Mouse (Mus musculus): ENCODE data around the gene Col4a3. TPM values are rescaled to one million over a fixed set of nuclear protein-coding genes. Genes with fewer than 3 reads are reported as not detected.

Gene Col4a3
- polyA plus RNA-seq, 1 experiment = 2.5 TPM

GRCm38 (mm10) chr1:82560223-82560622, 26.5 kb upstream of the Col4a3 start:
- H3K4me3 ChIP-seq (replicated peaks; ENCODE audit: control insufficient read depth, low read depth, low read length) = no peak overlapping the region
- 66% methylated on average over 4 of the region's 4 CpGs for WGBS

GRCm38 (mm10) chr1:82569405-82569804, 17.3 kb upstream of the Col4a3 start:
- H3K27ac ChIP-seq (ENCODE audit: control insufficient read depth, insufficient read depth, low read depth, low read length, poor library complexity) = no peak overlapping the region
- no peak overlapping the region for H3K4me3 ChIP-seq (replicated peaks; ENCODE audit: control insufficient read depth, low read depth, low read length)
- H3K4me1 ChIP-seq (ENCODE audit: control insufficient read depth, insufficient read depth, low read length) = no peaks in the 10 kb centered on the region
- WGBS = 76% methylated on average over 4 of the region's 4 CpGs
- TF ChIP-seq CTCF (IDR thresholded peaks at IDR 0.05; ENCODE audit: control insufficient read depth, insufficient read depth, low read length) = no peak
- no peak for TF ChIP-seq POLR2A (IDR thresholded peaks at IDR 0.05; ENCODE audit: borderline replicate concordance, control insufficient read depth, low read depth, low read length)

More at GRCm38 (mm10) chr1:82560223-82560622, 26.5 kb upstream of the Col4a3 start:
- no peak overlapping the region for H3K27ac ChIP-seq (ENCODE audit: control insufficient read depth, insufficient read depth, low read depth, low read length, poor library complexity)
- no peaks in the 10 kb centered on the region for H3K4me1 ChIP-seq (ENCODE audit: control insufficient read depth, insufficient read depth, low read length)
- TF ChIP-seq POLR2A (IDR thresholded peaks at IDR 0.05; ENCODE audit: borderline replicate concordance, control insufficient read depth, low read depth, low read length) (no peak), CTCF (IDR thresholded peaks at IDR 0.05; ENCODE audit: control insufficient read depth, insufficient read depth, low read length) (no peak)

GRCm38 (mm10) chr1:82571758-82572157, 15.0 kb upstream of the Col4a3 start:
- H3K4me1 ChIP-seq (ENCODE audit: control insufficient read depth, insufficient read depth, low read length) = no peaks in the 10 kb centered on the region
- TF ChIP-seq POLR2A (IDR thresholded peaks at IDR 0.05; ENCODE audit: borderline replicate concordance, control insufficient read depth, low read depth, low read length) = no peak
- WGBS = 61% methylated on average over 1 of the region's 1 CpGs

GRCm38 (mm10) chr1:82575681-82576080, 11.0 kb upstream of the Col4a3 start:
- no peak overlapping the region for H3K4me3 ChIP-seq (replicated peaks; ENCODE audit: control insufficient read depth, low read depth, low read length)
- no peak for TF ChIP-seq POLR2A (IDR thresholded peaks at IDR 0.05; ENCODE audit: borderline replicate concordance, control insufficient read depth, low read depth, low read length)
- no peak for TF ChIP-seq CTCF (IDR thresholded peaks at IDR 0.05; ENCODE audit: control insufficient read depth, insufficient read depth, low read length)
- no peak overlapping the region for H3K27ac ChIP-seq (ENCODE audit: control insufficient read depth, insufficient read depth, low read depth, low read length, poor library complexity)
- H3K4me1 ChIP-seq (ENCODE audit: control insufficient read depth, insufficient read depth, low read length) = no peaks in the 10 kb centered on the region
- WGBS = 71% methylated on average over 3 of the region's 3 CpGs

More at GRCm38 (mm10) chr1:82571758-82572157, 15.0 kb upstream of the Col4a3 start:
- no peak overlapping the region for H3K27ac ChIP-seq (ENCODE audit: control insufficient read depth, insufficient read depth, low read depth, low read length, poor library complexity)
- no peak overlapping the region for H3K4me3 ChIP-seq (replicated peaks; ENCODE audit: control insufficient read depth, low read depth, low read length)

GRCm38 (mm10) chr1:82576182-82576581, 10.5 kb upstream of the Col4a3 start:
- WGBS = 73% methylated on average over 2 of the region's 2 CpGs
- Histone ChIP-seq H3K27ac (ENCODE audit: control insufficient read depth, insufficient read depth, low read depth, low read length, poor library complexity) (no peak overlapping the region), H3K4me3 (replicated peaks; ENCODE audit: control insufficient read depth, low read depth, low read length) (no peak overlapping the region), H3K4me1 (ENCODE audit: control insufficient read depth, insufficient read depth, low read length) (no peaks in the 10 kb centered on the region)
- TF ChIP-seq CTCF (IDR thresholded peaks at IDR 0.05; ENCODE audit: control insufficient read depth, insufficient read depth, low read length) (no peak), POLR2A (IDR thresholded peaks at IDR 0.05; ENCODE audit: borderline replicate concordance, control insufficient read depth, low read depth, low read length) (no peak)

GRCm38 (mm10) chr1:82577339-82577738, 9.4 kb upstream of the Col4a3 start:
- TF ChIP-seq POLR2A (IDR thresholded peaks at IDR 0.05; ENCODE audit: borderline replicate concordance, control insufficient read depth, low read depth, low read length) = no peak
- TF ChIP-seq CTCF (IDR thresholded peaks at IDR 0.05; ENCODE audit: control insufficient read depth, insufficient read depth, low read length) = no peak
- H3K4me3 ChIP-seq (replicated peaks; ENCODE audit: control insufficient read depth, low read depth, low read length) = no peak overlapping the region
- H3K4me1 ChIP-seq (ENCODE audit: control insufficient read depth, insufficient read depth, low read length) = no peaks in the 10 kb centered on the region
- 82% methylated on average over 10 of the region's 10 CpGs for WGBS
- H3K27ac ChIP-seq (ENCODE audit: control insufficient read depth, insufficient read depth, low read depth, low read length, poor library complexity) = no peak overlapping the region

GRCm38 (mm10) chr1:82577915-82578314, 8.8 kb upstream of the Col4a3 start:
- H3K27ac ChIP-seq (ENCODE audit: control insufficient read depth, insufficient read depth, low read depth, low read length, poor library complexity) = no peak overlapping the region
- TF ChIP-seq POLR2A (IDR thresholded peaks at IDR 0.05; ENCODE audit: borderline replicate concordance, control insufficient read depth, low read depth, low read length) (no peak), CTCF (IDR thresholded peaks at IDR 0.05; ENCODE audit: control insufficient read depth, insufficient read depth, low read length) (no peak)
- 66% methylated on average over 3 of the region's 3 CpGs for WGBS
- no peak overlapping the region for H3K4me3 ChIP-seq (replicated peaks; ENCODE audit: control insufficient read depth, low read depth, low read length)
- H3K4me1 ChIP-seq (ENCODE audit: control insufficient read depth, insufficient read depth, low read length) = no peaks in the 10 kb centered on the region

- Histone ChIP-seq H3K4me1 (ENCODE audit: control insufficient read depth, insufficient read depth, low read length) (no peaks in the 10 kb centered on the region), H3K4me3 (replicated peaks; ENCODE audit: control insufficient read depth, low read depth, low read length) (no peak overlapping the region), H3K27ac (ENCODE audit: control insufficient read depth, insufficient read depth, low read depth, low read length, poor library complexity) (no peak overlapping the region)
- 69% methylated on average over 4 of the region's 4 CpGs for WGBS
- TF ChIP-seq POLR2A (IDR thresholded peaks at IDR 0.05; ENCODE audit: borderline replicate concordance, control insufficient read depth, low read depth, low read length) (no peak), CTCF (IDR thresholded peaks at IDR 0.05; ENCODE audit: control insufficient read depth, insufficient read depth, low read length) (no peak)
Observed at GRCm38 (mm10) chr1:82578320-82578719, 8.4 kb upstream of the Col4a3 start.

- WGBS = 71% methylated on average over 7 of the region's 7 CpGs
Observed at GRCm38 (mm10) chr1:82585981-82586380, 740 bp upstream of the Col4a3 start.

More at GRCm38 (mm10) chr1:82585981-82586380, 740 bp upstream of the Col4a3 start:
- Histone ChIP-seq H3K4me1 (ENCODE audit: control insufficient read depth, insufficient read depth, low read length) (no peaks in the 10 kb centered on the region), H3K27ac (ENCODE audit: control insufficient read depth, insufficient read depth, low read depth, low read length, poor library complexity) (no peak overlapping the region), H3K4me3 (replicated peaks; ENCODE audit: control insufficient read depth, low read depth, low read length) (no peak overlapping the region)
- TF ChIP-seq CTCF (IDR thresholded peaks at IDR 0.05; ENCODE audit: control insufficient read depth, insufficient read depth, low read length) (no peak), POLR2A (IDR thresholded peaks at IDR 0.05; ENCODE audit: borderline replicate concordance, control insufficient read depth, low read depth, low read length) (no peak)

Measured in bone marrow, adult 2 months (tissue).